ENCODE assay signal across 23 mouse cellular contexts in genomic region chr8:119923259-119923658, GRCm38 (mm10). TPM values are rescaled to one million over a fixed set of nuclear protein-coding genes. Genes with fewer than 3 reads are reported as not detected.
"Had no signal": no experiment of that assay in that cellular context is flagged by ENCODE, and none has a peak within 500 bp of the region (broad histone marks: within the 10 kb centered on the region; RNA-seq: fewer than 3 reads in every experiment).

No protein-coding gene starts in this region.

- H3K4me2 ChIP-seq: limb, embryonic 13.5 days; lung, embryonic 14.5 days; midbrain, embryonic 12.5 days had no signal

- H3K9me3 ChIP-seq: limb, embryonic 10.5 days; limb, embryonic 13.5 days; midbrain, embryonic 12.5 days had no signal

- ATAC-seq: liver, postnatal 0 days; lung, postnatal 0 days; midbrain, embryonic 16.5 days had no signal

- H3K4me3 ChIP-seq: layer of hippocampus, adult 2 months; limb, embryonic 10.5 days; limb, embryonic 13.5 days; midbrain, embryonic 12.5 days had no signal

- H3K9ac ChIP-seq: limb, embryonic 13.5 days; liver, embryonic 14.5 days; liver, postnatal 0 days; lung, embryonic 14.5 days; midbrain, embryonic 12.5 days had no signal

- DNase-seq: kidney, postnatal 25 days; layer of hippocampus, adult 9-11 months; liver; liver, postnatal 0 days; lung, embryonic 14.5 days; right cerebral cortex, adult 18-20 months; right cerebral cortex, postnatal 14 days; right cerebral cortex, postnatal 4 days; thymus, adult 2 months; thymus, postnatal 14 days; thymus, postnatal 4 days had no signal

- H3K27ac ChIP-seq: kidney, postnatal 0 days; layer of hippocampus, adult 2 months; limb, embryonic 10.5 days; limb, embryonic 13.5 days; liver, embryonic 14.5 days; macrophage; midbrain, embryonic 12.5 days; stomach, postnatal 0 days had no signal

- H3K27me3 ChIP-seq: limb, embryonic 13.5 days; midbrain, embryonic 12.5 days had no signal

RNA-seq across cellular contexts. Expression of gene Gm20388, which starts 12.6 kb away (rescaled TPM):
- polyA plus RNA-seq: kidney, embryonic 14.5 days; kidney, postnatal 0 days; liver, postnatal 0 days; lung, embryonic 14.5 days; lung, postnatal 0 days; midbrain, embryonic 12.5 days; neural tube, embryonic 11.5 days; stomach, postnatal 0 days had no signal
